Mouse (Mus musculus) heart, postnatal 36 days (tissue): ENCODE measurements around the gene Kcnj1. TPM values are rescaled to one million over a fixed set of nuclear protein-coding genes. Genes with fewer than 3 reads are reported as not detected.
A peak's percentile ranks its signal among the peaks of the same experiment; 100 is the strongest.

Experiments
- DNase-seq, 2 experiments: peaks; one replicate each; pipeline ENCODE4 v3.0.0; 2021 to 2022
- intact Hi-C: fragments of 180-260 bp; cut with DNase I; formaldehyde crosslinking; loops from one replicate; pipeline ENCODE4 v1.15.1; 2025
- total RNA-seq, 2 experiments: library from RNA; stranded (reverse); gene quantifications; 2 replicates each; pipeline ENCODE4 v1.2.3; 2021

Kcnj1 gene
- total RNA-seq, 2 experiments from 2014 or later: not detected

- DNase-seq: no peak
- intact Hi-C loops: no loop called here
Measured at GRCm38 (mm10) chr9:32391701-32392100, 19.4 kb downstream of the Kcnj1 start.

- no peak for DNase-seq
- intact Hi-C loops: no loop called here
Measured at GRCm38 (mm10) chr9:32392716-32393115, 20.4 kb downstream of the Kcnj1 start.

GRCm38 (mm10) chr9:32394761-32395161 is 22.5 kb downstream of the Kcnj1 start:
- intact Hi-C loops: no loop called here
- DNase-seq: no peak

- intact Hi-C loops: loop anchor here (5.0 to 10.0 kb wide), 2 partner anchors 315 to 542 kb away; no protein-coding TSS in a partner anchor
- no peak for DNase-seq
Measured at GRCm38 (mm10) chr9:32400212-32400611, 27.9 kb downstream of the Kcnj1 start.

- intact Hi-C loops: loop anchor here (5.0 to 10.0 kb wide), 2 partner anchors 314 to 542 kb away; no protein-coding TSS in a partner anchor
- DNase-seq: peak; percentile 51 to 58
Measured at GRCm38 (mm10) chr9:32400662-32401161, 28.4 kb downstream of the Kcnj1 start.

- intact Hi-C loops: loop anchor here (1.0 to 10.0 kb wide), 5 partner anchors 157 to 841 kb away; no protein-coding TSS in a partner anchor
- DNase-seq: peak; percentile 64 to 71
Measured at GRCm38 (mm10) chr9:32405191-32405925, 33.1 kb downstream of the Kcnj1 start.

GRCm38 (mm10) chr9:32408730-32409059 is 36.4 kb downstream of the Kcnj1 start:
- intact Hi-C loops: loop anchor here (10.0 kb wide), 1 partner anchor 306 kb away; no protein-coding TSS in a partner anchor
- no peak for DNase-seq

- DNase-seq: peak; percentile 16 to 45
- intact Hi-C loops: loop anchor here (10.0 kb wide), 1 partner anchor 305 kb away; no protein-coding TSS in a partner anchor
Measured at GRCm38 (mm10) chr9:32409060-32409961, 37.0 kb downstream of the Kcnj1 start.

- intact Hi-C loops: no loop called here
- DNase-seq: no peak
Measured at GRCm38 (mm10) chr9:32410671-32411070, 38.4 kb downstream of the Kcnj1 start.

- intact Hi-C loops: no loop called here
- DNase-seq: no peak
Measured at GRCm38 (mm10) chr9:32411507-32411906, 39.2 kb downstream of the Kcnj1 start.

- no peak for DNase-seq
- intact Hi-C loops: no loop called here
Measured at GRCm38 (mm10) chr9:32412836-32413580, 40.7 kb downstream of the Kcnj1 start.

GRCm38 (mm10) chr9:32414956-32415355 is 42.7 kb downstream of the Kcnj1 start:
- DNase-seq: no peak
- intact Hi-C loops: no loop called here

GRCm38 (mm10) chr9:32415952-32416351 is 43.7 kb downstream of the Kcnj1 start:
- DNase-seq: no peak
- intact Hi-C loops: no loop called here

- intact Hi-C loops: no loop called here
- no peak for DNase-seq
Measured at GRCm38 (mm10) chr9:32417466-32418116, 45.3 kb downstream of the Kcnj1 start.

GRCm38 (mm10) chr9:32420711-32421110 is 48.4 kb downstream of the Kcnj1 start:
- DNase-seq: no peak
- intact Hi-C loops: no loop called here

- intact Hi-C loops: no loop called here
Measured at GRCm38 (mm10) chr9:32425321-32425720, 53.0 kb downstream of the Kcnj1 start.

GRCm38 (mm10) chr9:32431061-32431460 is 58.8 kb downstream of the Kcnj1 start:
- no peak for DNase-seq
- intact Hi-C loops: no loop called here

More at GRCm38 (mm10) chr9:32425321-32425720, 53.0 kb downstream of the Kcnj1 start:
- no peak for DNase-seq

GRCm38 (mm10) chr9:32434241-32435213 is 62.2 kb downstream of the Kcnj1 start:
- intact Hi-C loops: no loop called here
- peak; percentile 41 to 54 for DNase-seq

- intact Hi-C loops: no loop called here
- DNase-seq: no peak
Measured at GRCm38 (mm10) chr9:32443115-32443514, 70.8 kb downstream of the Kcnj1 start.
